Mouse (Mus musculus) forebrain, embryonic 14.5 days (tissue): ENCODE measurements around the gene Trp53. TPM values are rescaled to one million over a fixed set of nuclear protein-coding genes. Genes with fewer than 3 reads are reported as not detected.
"Not testable (repeated sequence)": the region's sequence is repeated elsewhere in the genome, so short reads cannot be mapped to it uniquely, and the experiment has no call there.

ENCODE experiments used
- ATAC-seq: fragments of 200-750 bp; cut with Nextera tagmentation; 2 replicates; pipeline ENCODE4 v1.8.0; 2017; ENCODE audit warnings: mild to moderate bottlenecking, moderate library complexity
- DNase-seq: peaks from one replicate; pipeline ENCODE4 v3.0.0-alpha.2; 2015; ENCODE audit warnings: low spot score
- H3K27ac ChIP-seq: fragments of 300-500 bp; sonication (generic); 2 replicates; pipeline ENCODE4 v1.5.1; 2014; ENCODE audit warnings: low read depth, mild to moderate bottlenecking, control low read depth, low read length, moderate library complexity
- H3K27me3 ChIP-seq: fragments of 300-500 bp; sonication (generic); replicated peaks from 2 replicates; pipeline ENCODE4 v1.6.1; 2014; ENCODE audit warnings: low read length, control low read depth, mixed read lengths; ENCODE audit not compliant: control insufficient read depth, insufficient read depth
- H3K36me3 ChIP-seq: fragments of 300-500 bp; sonication (generic); 2 replicates; pipeline ENCODE4 v1.6.1; 2014; ENCODE audit warnings: low read length, control low read depth; ENCODE audit not compliant: control insufficient read depth, insufficient read depth
- H3K4me1 ChIP-seq: fragments of 300-500 bp; sonication (generic); 2 replicates; pipeline ENCODE4 v1.6.1; 2014; ENCODE audit warnings: antibody characterized with exemption, low read length, control low read depth; ENCODE audit not compliant: control insufficient read depth, insufficient read depth
- H3K4me2 ChIP-seq: fragments of 300-500 bp; sonication (generic); 2 replicates; pipeline ENCODE4 v1.6.1; 2014; ENCODE audit warnings: mild to moderate bottlenecking, control low read depth, low read length
- H3K4me3 ChIP-seq: fragments of 300-500 bp; sonication (generic); 2 replicates; pipeline ENCODE4 v1.5.1; 2014; ENCODE audit warnings: low read depth, low read length, control low read depth
- H3K9ac ChIP-seq: fragments of 300-500 bp; sonication (generic); 2 replicates; pipeline ENCODE4 v1.6.1; 2014; ENCODE audit warnings: mild to moderate bottlenecking, low read length, control low read depth, moderate library complexity
- H3K9me3 ChIP-seq: fragments of 300-500 bp; sonication (generic); replicated peaks from 2 replicates; pipeline ENCODE4 v1.6.1; 2016; ENCODE audit warnings: low read length, control low read depth, mixed read lengths; ENCODE audit not compliant: control insufficient read depth
- WGBS: fragments of 180-500 bp; shearing (Covaris S2); extraction: QIAGEN DNeasy Blood & Tissue Kit; methylation state at CpG from one replicate; pipeline ENCODE4 v1.1.7; 2014; 5-methylcytosine and 5-hydroxymethylcytosine counted together
- polyA plus RNA-seq: library from polyadenylated mRNA; unstranded; fragments of >200 nt; fragmentation: Nextera tagmentation; extraction: Ambion mirVana; gene quantifications from 2 replicates; pipeline ENCODE4 v1.2.1, GENCODE M21; 2014

Gene Trp53
- polyA plus RNA-seq, 1 experiment from 2014 or later = 113 TPM

- Histone ChIP-seq H3K4me2 (peak within 1 kb of the TSS; percentile 77), H3K27ac (peak within 1 kb of the TSS; percentile 60), H3K9me3 (no peaks in the 10 kb centered on the region), H3K4me1 (peaks cover 10% of the 10 kb centered on the region), H3K36me3 (no peaks in the 10 kb centered on the region), H3K27me3 (no peaks in the 10 kb centered on the region), H3K4me3 (peak within 1 kb of the TSS; percentile 45), H3K9ac (peak within 1 kb of the TSS; percentile 80)
- DNase-seq (peak; percentile 86), ATAC-seq (peak; percentile 92)
- WGBS = under 1% methylated on average over 20 of the region's 20 CpGs
These were observed 41.6 kb downstream of the Trp53 start, which contains the start of gene Sat2 for GRCm38 (mm10) chr11:69621571-69622268. Sat2 (plus strand) TSS chr11:69622024.

GRCm38 (mm10) chr11:69622406-69622805 is 42.2 kb downstream of the Trp53 start:
- H3K9ac ChIP-seq = peak overlapping the region; percentile 80
- DNase-seq (peak; percentile 13), ATAC-seq (no peak)
- H3K4me3 ChIP-seq = peak overlapping the region; percentile 45
- H3K27me3 ChIP-seq = no peaks in the 10 kb centered on the region
- WGBS = 38% methylated on average over 6 of the region's 6 CpGs
- peak overlapping the region; percentile 60; the same call in 1 of the 2 replicates for H3K27ac ChIP-seq
- peak overlapping the region; percentile 77 for H3K4me2 ChIP-seq
- H3K9me3 ChIP-seq = no peaks in the 10 kb centered on the region
- H3K4me1 ChIP-seq = peaks cover 10% of the 10 kb centered on the region
- H3K36me3 ChIP-seq = no peaks in the 10 kb centered on the region

GRCm38 (mm10) chr11:69623006-69623405 is 42.8 kb downstream of the Trp53 start:
- peak overlapping the region; percentile 80 for H3K9ac ChIP-seq
- H3K4me3 ChIP-seq = peak overlapping the region; percentile 45
- ATAC-seq = no peak
- no peak for DNase-seq
- no peak overlapping the region for H3K27ac ChIP-seq
- peak overlapping the region; percentile 77 for H3K4me2 ChIP-seq
- H3K27me3 ChIP-seq = no peaks in the 10 kb centered on the region
- no peaks in the 10 kb centered on the region for H3K9me3 ChIP-seq
- WGBS = 68% methylated on average over 4 of the region's 4 CpGs
- H3K36me3 ChIP-seq = no peaks in the 10 kb centered on the region
- peaks cover 10% of the 10 kb centered on the region for H3K4me1 ChIP-seq

GRCm38 (mm10) chr11:69624339-69624738 is 44.2 kb downstream of the Trp53 start:
- peaks cover 10% of the 10 kb centered on the region for H3K4me1 ChIP-seq
- H3K9me3 ChIP-seq, H3K4me3 ChIP-seq, H3K27ac ChIP-seq, H3K27me3 ChIP-seq, DNase-seq, ATAC-seq, H3K9ac ChIP-seq, H3K4me2 ChIP-seq, H3K36me3 ChIP-seq: not testable (repeated sequence)
- 84% methylated on average over 2 of the region's 2 CpGs for WGBS

GRCm38 (mm10) chr11:69628286-69628685 is 48.1 kb downstream of the Trp53 start:
- Histone ChIP-seq H3K4me1 (no peaks in the 10 kb centered on the region), H3K4me3 (no peak overlapping the region), H3K9ac (no peak overlapping the region), H3K27me3 (no peaks in the 10 kb centered on the region), H3K36me3 (no peaks in the 10 kb centered on the region), H3K9me3 (no peaks in the 10 kb centered on the region), H3K4me2 (no peak overlapping the region), H3K27ac (no peak overlapping the region)
- 37% methylated on average over 6 of the region's 6 CpGs for WGBS
- ATAC-seq = no peak
- peak; percentile 83 for DNase-seq

GRCm38 (mm10) chr11:69629802-69630201 is 49.6 kb downstream of the Trp53 start:
- Histone ChIP-seq H3K27ac (no peak overlapping the region), H3K4me3 (no peak overlapping the region), H3K4me2 (no peak overlapping the region), H3K36me3 (no peaks in the 10 kb centered on the region), H3K27me3 (no peaks in the 10 kb centered on the region), H3K4me1 (peaks cover 8% of the 10 kb centered on the region), H3K9me3 (no peaks in the 10 kb centered on the region), H3K9ac (no peak overlapping the region)
- 68% methylated on average over 1 of the region's 1 CpGs for WGBS
- ATAC-seq (no peak), DNase-seq (peak; percentile 51)

- Histone ChIP-seq H3K4me2 (peak within 1 kb of the TSS; percentile 77), H3K27me3 (no peaks in the 10 kb centered on the region), H3K9me3 (no peaks in the 10 kb centered on the region), H3K9ac (peak within 1 kb of the TSS; percentile 93), H3K4me1 (peaks cover 17% of the 10 kb centered on the region), H3K36me3 (peaks cover 4% of the 10 kb centered on the region; the same call in 1 of the 2 replicates), H3K27ac (peak within 1 kb of the TSS; percentile 94), H3K4me3 (peak within 1 kb of the TSS; percentile 94)
- DNase-seq (peak; percentile 100), ATAC-seq (peak; percentile 98)
- under 1% methylated on average over 54 of the region's 56 CpGs for WGBS
These were observed 52.3 kb downstream of the Trp53 start, which contains the start of gene Fxr2 for GRCm38 (mm10) chr11:69632284-69633089. Fxr2 (plus strand) TSS chr11:69632990.

GRCm38 (mm10) chr11:69633128-69633866 is 53.1 kb downstream of the Trp53 start:
- no peaks in the 10 kb centered on the region for H3K27me3 ChIP-seq
- peak overlapping the region; percentile 93 for H3K9ac ChIP-seq
- ATAC-seq (peak; percentile 65), DNase-seq (no peak)
- peak overlapping the region; percentile 94 for H3K27ac ChIP-seq
- peak overlapping the region; percentile 94 for H3K4me3 ChIP-seq
- WGBS = under 1% methylated on average over 38 of the region's 50 CpGs
- H3K4me2 ChIP-seq = peak overlapping the region; percentile 77
- peaks cover 7% of the 10 kb centered on the region; the same call in 1 of the 2 replicates for H3K36me3 ChIP-seq
- H3K9me3 ChIP-seq = no peaks in the 10 kb centered on the region
- H3K4me1 ChIP-seq = peaks cover 17% of the 10 kb centered on the region
